Mouse (Mus musculus) layer of hippocampus, adult 9-10 months (tissue): ENCODE data around the gene Nck2.

ENCODE experiments used
- DNase-seq: peaks from one replicate; pipeline ENCODE4 v3.0.0; 2022; ENCODE audit warnings: low spot score

Gene Nck2

DNA sequence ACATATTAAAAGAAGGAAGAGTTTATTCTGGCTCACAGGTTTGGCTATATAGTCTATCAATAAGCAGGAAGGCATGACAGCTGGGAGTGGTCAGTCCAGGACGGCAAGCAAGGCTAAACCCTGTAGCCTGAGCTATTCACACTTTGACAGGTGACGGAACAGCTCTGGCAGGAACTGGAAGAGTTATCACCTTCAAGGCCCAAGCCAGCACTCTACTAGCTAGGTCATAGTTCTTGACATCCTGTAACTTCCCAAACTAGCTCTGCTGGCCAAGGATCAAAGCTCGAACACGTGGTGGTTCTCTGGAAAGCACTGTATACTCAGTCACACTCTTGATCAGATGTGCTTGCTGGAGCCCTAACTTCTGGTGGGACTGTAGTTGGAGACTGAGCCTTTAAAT is 10.5 kb upstream of the Nck2 start:
- no peak for DNase-seq

DNA sequence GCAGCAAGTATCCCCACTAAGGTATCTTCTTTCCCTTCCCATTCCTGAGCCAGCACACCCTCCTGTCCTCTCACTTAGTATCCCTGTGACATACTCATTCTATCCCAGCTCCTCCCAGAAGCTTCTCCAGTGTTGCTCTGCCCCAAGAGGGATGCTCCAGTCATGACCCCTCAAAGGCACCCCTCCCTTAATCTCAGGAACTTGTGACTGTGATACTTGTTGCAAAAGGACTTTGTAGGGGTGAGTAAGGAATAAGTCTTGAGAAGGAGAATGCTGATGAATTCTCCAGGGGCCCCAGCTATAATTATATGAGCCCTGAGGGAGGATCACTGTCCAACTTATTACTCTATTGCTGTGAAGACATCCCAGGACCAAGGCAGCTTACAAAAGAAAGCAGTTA is 7.8 kb upstream of the Nck2 start:
- no peak for DNase-seq

DNA sequence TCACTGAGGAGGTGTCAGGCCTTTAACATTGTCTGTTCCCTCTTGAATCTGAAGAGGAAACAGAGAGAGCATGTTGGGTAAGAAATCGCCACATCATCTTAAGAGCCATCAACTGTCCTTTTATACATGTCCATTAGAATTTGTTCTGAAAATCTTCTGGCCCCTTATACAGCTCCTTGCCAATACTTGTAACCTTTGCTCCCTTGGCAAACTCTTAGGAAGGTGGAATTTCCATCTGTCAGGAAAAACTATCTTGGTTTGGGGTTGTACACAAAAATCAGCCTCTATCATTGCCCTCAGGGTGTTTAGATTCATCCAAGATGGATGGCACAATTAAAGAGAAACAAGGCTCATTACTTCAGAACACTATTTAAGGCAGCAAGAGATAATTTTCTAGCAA is 5.1 kb upstream of the Nck2 start:
- DNase-seq = no peak

DNA sequence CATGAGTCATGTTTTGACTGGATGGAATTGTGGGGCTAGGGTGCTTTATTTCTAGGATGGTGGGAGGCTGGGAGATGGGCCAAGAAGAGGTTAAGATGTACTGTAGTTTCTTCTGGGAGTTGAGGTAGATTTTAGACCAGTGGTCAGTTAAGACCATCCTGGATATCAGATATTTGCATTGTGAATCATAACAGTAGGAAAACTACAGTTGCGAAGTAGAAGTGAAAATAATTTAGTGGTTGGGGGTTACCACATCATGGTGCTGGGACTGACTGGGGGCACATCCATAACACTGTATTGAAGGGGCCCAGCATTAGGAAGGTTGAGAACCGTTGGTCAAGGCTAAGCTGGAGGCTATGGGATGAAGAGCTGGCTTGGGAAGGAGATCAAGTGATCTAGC is 1.8 kb upstream of the Nck2 start:
- no peak for DNase-seq

DNA sequence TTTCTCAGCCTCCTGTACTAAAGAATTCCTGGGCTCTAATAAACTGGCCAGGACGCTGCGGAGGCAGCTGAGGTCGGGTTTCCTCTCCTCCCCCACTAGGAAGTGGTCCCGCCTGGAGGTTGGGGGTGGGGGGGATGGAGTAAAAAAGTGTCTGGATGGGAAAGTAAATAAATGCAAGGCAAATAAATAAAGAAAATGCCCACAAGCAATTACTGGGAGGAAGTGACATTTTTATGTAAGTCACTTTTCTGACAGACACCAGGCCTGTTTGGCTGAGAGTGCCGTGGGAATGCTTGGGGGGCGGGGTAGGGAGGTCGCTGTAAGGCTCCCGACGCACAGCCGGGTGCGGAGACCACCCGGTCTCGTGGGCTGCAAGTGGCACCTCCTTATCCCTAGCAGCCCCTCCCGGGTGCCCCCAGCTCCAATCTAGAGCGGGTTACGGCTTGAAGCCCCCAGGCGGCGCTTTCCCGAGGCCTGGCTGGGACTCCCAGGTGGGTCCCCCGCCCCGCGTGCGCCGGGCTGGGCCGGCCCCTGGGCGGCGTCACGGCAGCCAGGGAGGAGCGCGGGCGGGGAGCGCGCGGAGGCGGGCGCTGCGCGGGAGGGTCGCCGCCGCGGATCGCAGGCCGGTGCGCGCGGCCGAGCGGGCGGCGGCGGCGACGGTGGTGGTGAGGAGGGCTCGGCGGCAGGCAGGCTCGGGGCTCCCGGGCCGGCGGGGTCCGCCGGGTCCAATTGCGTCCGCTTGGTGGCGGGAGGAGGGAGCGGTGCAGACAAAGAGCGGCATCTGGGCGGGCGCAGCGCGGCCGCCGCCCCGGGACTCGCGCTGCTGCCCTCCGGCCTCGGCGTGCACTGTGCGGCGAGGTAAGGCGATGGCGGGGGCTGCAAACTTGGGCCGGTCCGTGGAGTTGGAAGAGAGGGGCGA is 1.1 kb downstream of the Nck2 start:
- DNase-seq = no peak

DNA sequence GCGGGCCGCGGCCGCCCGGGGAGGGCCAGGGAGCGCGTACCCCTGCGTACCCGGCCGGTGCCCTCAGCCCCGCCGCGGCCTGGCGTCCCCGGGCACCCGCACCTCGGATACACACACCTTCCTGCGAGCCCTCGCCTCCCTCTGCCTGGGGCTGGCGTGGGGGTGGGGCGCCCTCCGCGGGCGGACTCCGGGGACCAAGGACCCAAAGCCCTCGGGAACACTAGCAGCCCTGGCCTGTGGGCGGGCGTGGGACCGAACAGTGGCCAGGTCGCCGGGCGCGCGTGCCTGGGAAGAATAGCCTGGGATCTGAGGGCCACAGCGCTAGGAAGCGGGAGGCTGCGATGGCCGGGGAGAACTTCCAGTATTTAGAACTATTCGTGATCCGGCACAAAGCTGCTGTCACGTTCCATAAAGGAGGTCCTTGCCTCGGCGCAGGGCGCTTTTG is 1.7 kb downstream of the Nck2 start:
- DNase-seq = no peak

DNA sequence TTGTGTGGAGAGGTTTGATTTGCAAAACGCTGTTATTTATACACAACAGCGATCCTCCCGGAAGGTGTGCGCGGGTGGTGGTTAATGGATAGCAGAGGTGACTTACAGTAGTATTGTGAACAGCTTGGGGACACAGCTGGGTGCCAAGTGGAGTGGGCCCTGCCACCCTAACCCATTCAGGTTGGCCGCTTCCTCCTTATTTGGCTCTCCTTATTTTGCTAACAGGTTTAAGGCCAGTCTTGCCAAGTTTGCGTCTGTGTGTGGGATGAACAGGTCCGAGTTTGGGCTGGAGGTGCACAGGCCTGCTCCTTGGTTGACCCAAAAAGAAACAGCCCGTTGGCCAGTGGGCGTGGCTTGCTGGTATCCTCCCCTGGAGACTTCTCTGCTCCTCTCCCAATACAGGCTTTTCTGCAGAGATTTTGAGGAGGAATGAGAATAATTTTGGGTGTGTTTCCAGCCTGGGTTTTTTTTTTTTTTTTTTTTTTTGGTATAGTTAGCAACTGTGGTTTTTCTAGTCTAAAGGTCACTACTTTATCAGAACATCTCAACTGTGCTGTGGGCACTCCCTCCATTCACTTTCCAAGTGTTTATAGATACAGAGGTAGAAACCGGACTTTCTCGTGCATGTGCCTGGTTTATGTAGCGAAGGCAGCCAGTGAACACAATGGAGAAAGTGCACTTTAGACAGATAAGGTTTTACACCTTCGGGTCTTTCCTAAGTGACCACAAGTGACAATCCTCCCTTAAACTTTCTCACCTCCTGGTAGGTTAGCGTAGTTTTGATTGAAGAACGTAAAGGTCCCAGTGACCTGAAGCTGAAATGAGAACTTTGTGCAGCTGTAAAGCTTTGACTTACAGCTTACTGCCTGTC is 2.6 kb downstream of the Nck2 start:
- no peak for DNase-seq

DNA sequence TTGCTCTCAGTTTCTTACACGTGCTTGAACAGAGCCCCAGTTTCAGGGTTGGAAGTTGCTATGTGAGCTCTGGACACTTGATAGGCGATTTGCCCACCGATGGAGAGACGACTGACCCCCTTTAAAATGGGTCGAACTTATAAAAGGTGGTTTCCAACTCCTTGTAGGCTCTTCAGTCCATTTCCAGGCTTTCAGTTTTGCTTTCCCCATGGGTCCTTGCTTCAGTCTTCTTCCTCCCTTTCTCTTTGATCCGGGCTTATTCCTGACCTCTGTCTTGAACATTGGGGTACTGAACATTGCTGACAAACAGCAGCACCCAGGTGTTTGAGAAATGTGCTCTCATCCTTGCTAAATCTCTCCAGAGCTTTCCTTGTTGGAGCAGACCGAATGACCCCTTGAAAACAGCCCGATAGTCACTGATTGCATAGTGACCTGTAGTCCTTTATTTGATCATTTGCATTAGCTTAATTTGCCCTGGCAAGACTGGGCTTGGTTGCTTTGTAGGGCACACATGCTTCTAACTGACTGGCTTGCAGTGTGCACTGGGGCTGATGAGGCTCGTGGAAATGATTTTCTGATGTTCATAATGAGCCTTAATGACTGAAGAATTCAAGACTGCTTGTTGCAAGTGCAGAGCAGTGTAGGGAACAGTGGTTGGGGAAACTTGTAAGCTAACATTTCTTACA is 3.4 kb downstream of the Nck2 start:
- no peak for DNase-seq

DNA sequence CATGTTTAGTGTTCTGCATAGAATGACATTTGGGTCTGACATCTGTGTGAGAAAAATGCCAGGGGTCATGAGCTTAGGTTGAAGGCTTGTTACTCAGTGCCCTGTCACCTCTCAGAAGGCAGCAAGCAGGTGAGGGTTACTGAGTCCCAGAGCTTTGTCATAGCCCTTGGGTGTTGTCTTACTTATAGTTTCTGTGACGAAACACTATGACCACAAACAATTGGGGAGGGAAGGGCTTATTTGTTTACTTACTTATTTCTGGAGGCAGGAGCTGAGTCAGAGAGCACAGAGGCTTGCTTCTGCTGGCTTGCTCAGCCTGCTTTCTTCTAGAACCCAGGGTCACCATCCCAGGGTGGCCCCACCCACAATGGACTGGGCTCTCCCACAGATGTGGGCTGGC is 6.4 kb downstream of the Nck2 start:
- DNase-seq = no peak

DNA sequence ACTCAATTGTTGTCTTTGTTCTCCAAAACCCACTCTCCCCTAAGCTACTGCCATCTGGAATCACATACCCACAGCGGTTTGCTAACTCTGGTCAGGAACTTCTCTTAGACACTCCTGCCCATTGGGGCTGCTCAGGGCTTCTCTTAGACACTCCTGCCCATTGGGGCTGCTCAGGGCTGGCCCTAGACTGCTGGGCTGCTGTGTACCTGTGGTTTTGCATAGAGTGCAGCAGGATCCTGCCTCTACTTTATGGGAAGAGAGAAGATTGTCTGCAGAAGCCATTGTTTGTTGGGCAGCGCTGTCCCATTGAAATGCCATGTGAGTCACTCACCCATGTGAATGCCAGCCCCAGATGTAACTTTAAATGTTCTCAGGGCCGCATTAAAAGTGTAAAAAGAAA is 9.3 kb downstream of the Nck2 start:
- no peak for DNase-seq

DNA sequence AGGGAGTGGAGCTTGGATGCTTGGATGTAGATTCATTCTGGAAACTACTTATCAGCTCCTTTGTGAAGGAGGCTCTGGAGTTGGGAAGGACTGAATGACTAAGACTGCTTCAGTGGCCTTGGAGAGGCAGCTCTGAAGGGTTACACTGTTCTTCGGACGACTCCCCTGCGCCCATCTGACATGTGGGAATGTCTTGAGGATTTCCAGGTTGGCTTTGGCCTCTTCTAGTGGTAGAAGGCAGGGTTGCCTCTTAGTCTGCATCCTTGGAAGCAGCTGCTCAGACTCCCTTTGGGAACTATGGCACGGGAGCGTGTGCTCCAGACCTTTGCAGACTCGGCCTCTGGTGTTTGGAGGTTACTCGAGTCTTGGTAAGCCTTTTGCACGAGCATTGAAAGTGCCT is 10.4 kb downstream of the Nck2 start:
- DNase-seq = no peak

DNA sequence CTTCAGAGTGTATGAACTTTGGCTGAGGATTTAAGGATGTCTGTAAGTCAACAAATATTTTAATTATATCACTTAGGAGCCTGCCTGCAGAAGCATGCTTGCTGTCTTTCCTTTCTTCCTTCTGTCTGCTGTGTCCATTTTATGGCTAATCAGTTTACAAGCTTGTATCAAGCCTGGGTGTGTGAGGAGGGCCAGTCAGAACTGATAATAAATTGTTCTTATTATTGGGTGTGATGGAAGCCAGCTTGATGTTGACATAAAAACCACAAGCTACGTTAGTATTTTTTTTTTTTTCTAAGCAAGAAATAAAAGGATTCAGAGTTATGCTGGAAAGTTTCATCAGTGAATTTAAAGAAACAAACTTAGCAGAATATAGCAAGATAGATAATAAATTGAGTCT is 10.8 kb downstream of the Nck2 start:
- no peak for DNase-seq

DNA sequence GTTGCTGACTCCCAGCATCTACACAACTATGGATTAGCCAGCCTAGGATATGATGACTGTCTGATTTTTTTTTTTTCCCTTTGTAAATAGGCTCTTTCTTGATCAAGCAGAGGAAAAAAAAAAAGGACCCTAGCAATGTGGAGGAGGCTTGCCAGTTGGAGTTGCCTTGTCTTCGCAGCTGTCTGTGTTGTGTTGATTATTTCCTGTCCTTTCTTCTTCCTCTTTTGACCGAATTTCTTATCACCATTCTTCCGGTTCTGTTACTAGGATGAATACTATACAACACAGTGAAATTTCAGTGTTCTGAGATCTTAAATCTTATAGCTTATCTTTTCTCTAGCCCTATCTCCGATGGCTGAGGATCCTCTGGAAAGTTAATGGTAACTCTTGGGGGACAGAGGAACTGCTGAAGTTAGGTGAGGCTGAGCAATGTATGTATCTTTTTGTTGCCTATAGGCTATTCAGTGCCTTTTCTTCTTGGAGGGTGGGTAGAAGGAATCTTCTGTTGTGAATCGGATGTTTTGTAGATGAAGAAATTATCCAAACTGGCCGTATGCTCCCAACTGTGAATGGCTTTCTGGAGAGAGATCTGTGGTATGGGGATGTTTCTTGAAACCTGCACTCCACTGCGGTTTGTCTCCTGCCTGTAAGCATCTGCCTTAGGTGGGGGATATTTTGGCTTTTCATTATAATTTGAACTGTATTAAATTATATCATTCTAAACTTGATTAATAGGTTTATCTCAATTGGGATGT is 12.8 kb downstream of the Nck2 start:
- DNase-seq = no peak

DNA sequence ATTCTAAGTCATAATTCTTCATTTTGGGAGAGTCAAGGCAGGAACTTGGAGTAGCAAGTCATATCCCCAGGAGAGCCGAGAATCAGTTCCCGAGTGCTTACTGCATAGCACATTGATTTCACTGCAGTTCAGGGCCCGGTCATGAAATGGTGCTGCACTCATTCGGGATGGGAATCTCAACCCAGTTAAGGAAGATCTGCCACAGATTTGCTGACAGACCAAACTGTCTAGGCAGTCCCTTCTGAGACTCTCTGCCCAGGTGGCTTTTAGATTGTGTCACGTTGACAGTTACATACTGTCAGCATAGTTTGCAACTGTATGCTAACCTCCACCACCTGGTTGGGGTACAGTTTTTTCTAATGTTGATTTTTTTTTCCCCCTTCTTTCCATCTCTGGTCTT is 16.1 kb downstream of the Nck2 start:
- no peak for DNase-seq

DNA sequence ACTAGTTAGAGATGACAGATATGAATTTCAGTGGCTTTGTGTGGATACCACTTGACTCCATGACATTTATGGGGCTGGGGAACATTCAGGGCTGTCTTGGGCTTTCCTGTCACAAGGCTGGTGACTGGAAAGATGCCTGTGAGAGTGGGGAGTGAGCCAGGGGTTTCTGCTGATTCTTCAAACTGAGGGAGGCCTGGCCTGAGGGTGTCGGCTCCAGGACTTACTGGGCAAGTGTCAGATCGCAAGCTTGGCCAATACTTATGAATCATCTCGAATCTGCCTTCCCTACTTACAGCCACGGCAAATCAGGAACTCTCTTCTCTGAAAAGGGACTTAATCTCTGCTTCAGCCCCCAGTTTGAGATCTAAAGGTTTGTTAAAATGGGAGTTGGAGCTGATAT is 18.3 kb downstream of the Nck2 start:
- no peak for DNase-seq

DNA sequence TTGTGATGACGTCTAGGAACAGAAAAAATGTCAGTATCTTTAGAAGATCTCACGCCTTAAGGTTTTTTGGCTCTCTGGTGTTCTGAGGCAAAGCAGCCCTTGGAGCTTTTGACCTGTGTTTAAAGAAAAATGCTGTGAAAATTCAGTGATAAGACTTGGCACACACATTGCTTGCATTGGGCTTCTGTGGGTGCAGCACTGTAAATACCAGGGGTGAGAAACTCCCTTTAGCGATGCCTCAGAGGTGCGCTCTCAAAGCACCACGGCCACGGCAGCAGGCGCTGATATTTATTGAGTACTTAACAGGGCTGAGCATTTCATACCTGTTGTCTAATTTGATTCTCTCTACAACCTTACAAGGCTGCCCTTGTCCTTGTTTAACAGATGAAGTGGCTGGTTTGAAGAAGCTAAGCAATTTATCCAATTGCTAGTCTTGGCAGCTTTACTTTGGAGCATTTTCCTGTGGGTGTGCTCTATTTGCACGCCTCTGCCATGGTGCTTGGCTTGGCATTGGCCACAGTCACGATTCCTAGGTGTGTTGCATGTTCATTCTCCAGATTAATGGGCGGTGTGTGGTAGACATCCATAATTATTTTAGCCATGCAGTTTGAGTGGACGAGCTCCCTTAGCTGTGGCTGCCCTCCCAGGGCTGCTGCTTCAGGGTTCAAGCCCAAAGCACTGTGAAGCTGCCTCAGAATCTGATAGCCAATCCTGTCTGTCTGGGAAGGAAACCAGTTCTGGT is 19.7 kb downstream of the Nck2 start:
- no peak for DNase-seq

DNA sequence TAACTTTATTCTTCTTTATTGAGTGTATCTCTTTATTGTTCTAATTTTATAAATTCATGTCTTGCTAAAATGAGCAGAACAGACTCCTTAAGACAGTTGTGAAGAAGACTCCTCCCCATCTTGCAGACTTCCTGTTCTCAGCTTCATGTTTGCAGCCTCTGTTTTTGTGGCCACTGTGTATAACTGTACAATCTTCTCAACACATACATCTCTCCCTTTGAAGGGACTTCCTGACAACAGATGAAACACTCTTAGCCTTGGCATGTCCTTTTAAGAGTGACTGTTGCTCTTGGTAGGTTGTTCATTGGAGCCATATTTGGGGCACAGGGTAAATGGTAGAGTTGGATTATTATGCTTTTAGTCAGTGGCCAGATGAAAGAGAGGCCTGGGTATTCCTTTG is 20.6 kb downstream of the Nck2 start:
- DNase-seq = no peak

DNA sequence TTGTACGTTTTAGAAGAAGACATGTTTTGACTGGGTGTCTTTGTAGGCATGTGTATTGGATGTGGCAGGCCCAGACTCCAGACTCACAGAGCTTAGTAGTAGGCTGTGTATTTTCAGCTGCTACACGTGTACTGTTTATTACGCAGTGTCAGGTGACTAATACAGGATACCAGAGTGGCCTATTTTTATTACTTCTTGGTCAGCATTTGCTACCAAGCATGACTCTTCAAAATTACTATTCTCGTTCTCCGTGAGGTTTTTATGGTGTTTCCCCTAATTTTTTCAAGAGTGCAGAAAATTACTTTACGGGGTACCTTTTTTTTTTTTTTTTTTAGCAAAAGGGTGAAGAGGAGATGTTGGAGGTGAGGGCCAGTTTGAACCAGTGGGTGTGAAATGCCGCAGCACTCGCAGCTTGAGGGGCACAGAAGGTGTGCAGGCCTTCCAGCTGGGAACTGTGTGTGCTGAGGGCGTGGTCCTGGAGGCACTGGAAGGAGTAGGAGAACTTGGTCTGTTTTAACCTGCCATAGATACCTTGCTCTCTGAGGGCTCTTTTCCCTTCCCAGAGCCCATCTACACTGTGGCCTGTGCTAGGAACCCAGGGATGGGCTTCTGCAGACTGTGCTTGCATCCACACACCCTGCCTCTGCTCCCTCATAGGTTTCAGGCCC is 21.7 kb downstream of the Nck2 start:
- no peak for DNase-seq

DNA sequence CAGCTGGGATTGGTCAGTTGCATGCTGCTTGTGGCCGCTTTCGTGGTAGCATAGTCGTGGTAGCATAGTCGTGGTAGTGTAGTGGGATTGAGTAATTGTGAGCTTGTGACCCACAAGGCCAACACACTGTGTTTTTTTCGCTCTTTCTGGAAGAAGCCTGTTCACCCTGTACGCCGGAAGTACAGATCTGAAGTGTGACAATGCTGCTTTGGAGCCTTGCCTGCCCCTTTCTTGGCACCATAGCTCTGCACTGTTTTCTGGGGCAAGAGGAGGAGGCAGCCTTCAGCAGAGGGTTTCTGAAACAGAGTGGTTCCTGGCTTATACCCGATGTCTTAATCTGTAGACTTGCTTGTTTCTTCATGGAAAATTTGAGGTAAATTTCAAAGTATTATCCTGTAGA is 23.3 kb downstream of the Nck2 start:
- no peak for DNase-seq

DNA sequence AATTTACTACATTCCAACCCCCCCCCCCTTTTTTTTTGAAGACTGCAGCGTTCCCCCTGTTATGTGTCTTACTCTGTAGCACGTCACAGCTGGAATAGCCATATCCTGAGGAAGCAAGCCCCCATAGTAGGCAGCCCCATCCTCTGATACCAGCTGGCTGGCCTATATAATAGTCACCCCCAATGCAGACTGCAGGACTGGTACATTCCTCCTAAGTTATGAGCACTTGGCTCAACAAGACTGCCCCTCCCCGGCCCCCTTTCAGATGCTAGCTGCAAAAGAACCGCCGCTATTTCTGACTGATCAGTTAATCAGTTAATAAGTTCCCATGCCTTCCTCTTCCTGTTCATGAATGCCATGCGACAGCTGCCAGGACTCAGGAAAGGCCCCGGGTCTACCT is 23.8 kb downstream of the Nck2 start:
- DNase-seq = no peak

DNA sequence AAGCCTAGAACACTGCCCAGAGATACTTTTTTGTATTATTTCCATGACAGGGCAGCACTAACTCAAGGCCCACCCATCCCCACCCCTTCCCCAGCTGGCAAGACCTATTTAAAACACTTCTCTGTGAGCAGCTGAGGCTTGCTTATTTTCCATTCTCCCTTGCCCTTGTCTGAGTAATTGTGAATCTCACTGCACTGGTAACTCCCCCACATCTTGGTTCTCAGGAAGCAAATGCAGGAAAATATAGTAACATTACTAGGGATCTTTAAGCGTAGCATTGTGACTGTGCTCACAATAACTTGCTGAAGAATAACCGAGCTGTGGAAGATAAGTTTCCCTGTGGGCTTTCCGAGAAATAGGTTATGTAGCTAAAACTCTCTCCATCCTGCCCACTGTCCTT is 24.6 kb downstream of the Nck2 start:
- DNase-seq = no peak
